Mouse (Mus musculus): ENCODE results near the gene Gm49380. TPM values are rescaled to one million over a fixed set of nuclear protein-coding genes. Genes with fewer than 3 reads are reported as not detected.

Gene Gm49380
- polyA plus RNA-seq, 2 experiments from 2014 or later = not detected

Other genes with a start within 250 kb of the Gm49380 start
- 100 to 1,000 TPM; 107 to 154 TPM for gene Thy1, start 70.1 kb downstream of the Gm49380 start, polyA plus RNA-seq (2017; shearing (Covaris generic))
- 1 to 10 TPM; 3.7 to 5.2 TPM for gene Usp2, start 46.5 kb downstream of the Gm49380 start, polyA plus RNA-seq (2017; shearing (Covaris generic))
- not detected for gene Mfrp, start 11.8 kb downstream of the Gm49380 start, polyA plus RNA-seq (2017; shearing (Covaris generic))
- not detected for gene C1qtnf5, start 6.3 kb downstream of the Gm49380 start, polyA plus RNA-seq (2017; shearing (Covaris generic))
- gene Rnf26, start within 50 bp of the Gm49380 start, polyA plus RNA-seq (2017; shearing (Covaris generic)) = 1 to 10 TPM; 4.9 to 5.0 TPM
- gene Mcam, start 21.0 kb upstream of the Gm49380 start, polyA plus RNA-seq (2017; shearing (Covaris generic)) = under 1 TPM in 1 of 2 experiments, not detected in 1; 0.34 TPM
- gene Cbl, start 120.5 kb upstream of the Gm49380 start, polyA plus RNA-seq (2017; shearing (Covaris generic)) = 10 to 100 TPM; 22.7 to 23.0 TPM
- gene Ccdc153, start 127.2 kb upstream of the Gm49380 start, polyA plus RNA-seq (2017; shearing (Covaris generic)) = not detected
- gene Pdzd3, start 138.0 kb upstream of the Gm49380 start, polyA plus RNA-seq (2017; shearing (Covaris generic)) = not detected
- gene Nlrx1, start 155.1 kb upstream of the Gm49380 start, polyA plus RNA-seq (2017; shearing (Covaris generic)) = 1 to 10 TPM; 3.7 to 7.3 TPM
- gene Abcg4, start 175.1 kb upstream of the Gm49380 start, polyA plus RNA-seq (2017; shearing (Covaris generic)) = not detected
- 10 to 100 TPM; 20.0 to 23.4 TPM for gene Hinfp, start 192.2 kb upstream of the Gm49380 start, polyA plus RNA-seq (2017; shearing (Covaris generic))
- gene C2cd2l, start 206.8 kb upstream of the Gm49380 start, polyA plus RNA-seq (2017; shearing (Covaris generic)) = 1 to 10 TPM; 3.2 to 3.6 TPM
- 10 to 100 TPM; 15.7 to 16.0 TPM for gene Dpagt1, start 212.5 kb upstream of the Gm49380 start, polyA plus RNA-seq (2017; shearing (Covaris generic))
- gene H2afx, start 221.2 kb upstream of the Gm49380 start, polyA plus RNA-seq (2017; shearing (Covaris generic)) = 10 to 100 TPM; 11.3 to 14.7 TPM
- 10 to 100 TPM; 23.7 to 24.0 TPM for gene Hmbs, start 230.7 kb upstream of the Gm49380 start, polyA plus RNA-seq (2017; shearing (Covaris generic))
- 10 to 100 TPM; 55.6 to 86.7 TPM for gene Vps11, start 248.2 kb upstream of the Gm49380 start, polyA plus RNA-seq (2017; shearing (Covaris generic))